Mouse (Mus musculus) gastrocnemius, postnatal 14 days (tissue): ENCODE data around the gene Gmfb. TPM values are rescaled to one million over a fixed set of nuclear protein-coding genes. Genes with fewer than 3 reads are reported as not detected.
"Not testable (repeated sequence)": the region's sequence is repeated elsewhere in the genome, so short reads cannot be mapped to it uniquely, and the experiment has no call there.

ENCODE experiments used
- DNase-seq: peaks from one replicate; pipeline ENCODE4 v3.0.0; 2021; ENCODE audit warnings: mixed read lengths
- intact Hi-C: fragments of 180-260 bp; cut with DNase I; formaldehyde crosslinking; loops from one replicate; pipeline ENCODE4 v1.15.1; 2025; ENCODE audit warnings: low total_unique reads
- long read RNA-seq, 2 experiments: library from polyadenylated mRNA; stranded (forward); transcript quantifications; one replicate each; pipeline ENCODE4 v2.0.0; 2021
- total RNA-seq, 2 experiments: library from RNA; stranded (reverse); gene quantifications; 2 replicates each; pipeline ENCODE4 v1.2.3; 2021

Gene Gmfb
- 10 to 100 TPM; 24.7 to 27.9 TPM for total RNA-seq
- long read RNA-seq, experiment 1, full-length matches to known transcripts, result 21 of 26 reads
- long read RNA-seq, experiment 1, partial matches to known transcripts, result 1 of 26 reads
- long read RNA-seq, experiment 1, other reads (novel, unspliced or antisense), result 4 of 26 reads
- long read RNA-seq, experiment 2, full-length matches to known transcripts, result 23 of 25 reads
- long read RNA-seq, experiment 2, partial matches to known transcripts, result 0 of 25 reads
- long read RNA-seq, experiment 2, other reads (novel, unspliced or antisense), result 2 of 25 reads

- intact Hi-C loops, result no loop called here
These were observed at the start of gene Gmfb for GRCm38 (mm10) chr14:46821873-46822716. Gmfb (minus strand) TSS chr14:46822242.

DNA sequence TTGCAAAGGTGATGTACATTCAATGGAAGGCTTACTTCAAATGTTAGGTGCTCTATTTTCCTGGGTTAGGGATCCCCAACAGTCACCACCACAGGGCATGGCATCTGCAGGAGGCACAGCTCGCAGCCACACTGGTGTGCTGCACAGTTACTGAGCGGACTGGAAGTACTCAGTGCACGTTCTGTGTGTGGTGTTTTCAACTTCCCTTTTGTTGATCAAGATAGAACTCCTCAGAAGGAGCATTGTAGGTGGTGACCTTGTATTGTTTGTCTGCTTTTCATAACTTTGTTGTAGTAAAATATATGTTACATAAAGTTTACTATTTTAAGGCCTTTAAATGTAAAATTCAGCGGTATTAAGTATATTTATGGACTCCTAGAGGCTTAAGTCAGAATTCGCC, 40.9 kb upstream of the Gmfb start:
- no peak for DNase-seq
- intact Hi-C loops, result no loop called here

More at GRCm38 (mm10) chr14:46821873-46822716, at the start of gene Gmfb:
- peak; percentile 96 for DNase-seq

DNA sequence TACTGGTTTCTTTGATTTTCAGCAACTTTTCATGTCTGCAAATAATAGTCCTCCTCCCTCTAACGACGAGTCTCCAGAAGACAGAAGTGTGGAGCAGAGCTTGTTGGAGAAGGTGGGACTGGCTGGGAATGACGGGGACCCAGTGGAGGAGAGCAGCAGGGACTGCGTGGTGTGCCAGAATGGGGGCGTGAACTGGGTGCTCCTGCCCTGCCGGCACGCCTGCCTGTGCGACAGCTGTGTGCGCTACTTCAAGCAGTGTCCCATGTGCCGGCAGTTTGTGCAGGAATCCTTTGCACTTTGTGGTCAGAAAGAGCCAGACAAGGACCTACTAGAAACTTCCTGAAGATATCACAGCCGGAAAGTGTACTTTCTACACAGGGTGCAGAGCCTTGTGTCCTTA, 31.6 kb upstream of the Gmfb start:
- intact Hi-C loops, result no loop called here
- peak; percentile 20 for DNase-seq

DNA sequence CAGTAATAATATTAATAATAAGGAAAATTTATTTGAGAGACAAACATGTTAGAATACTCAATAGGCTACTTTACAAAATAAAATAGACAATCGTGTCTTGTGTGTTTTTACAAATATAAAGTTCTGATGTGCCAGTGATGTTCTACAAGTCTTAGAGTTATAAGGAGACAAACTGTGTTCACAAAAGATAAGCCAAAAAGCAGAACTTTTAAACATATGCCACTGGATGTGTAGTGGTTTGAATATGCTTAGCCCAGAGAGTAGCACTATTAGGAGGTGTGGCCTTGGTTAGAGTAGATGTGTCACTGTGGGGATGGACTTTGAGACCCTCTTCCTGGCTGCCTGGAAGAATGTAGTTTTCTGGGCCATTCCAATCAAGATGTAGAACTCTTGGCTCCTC, 27.7 kb upstream of the Gmfb start:
- no peak for DNase-seq
- intact Hi-C loops, result no loop called here

GRCm38 (mm10) chr14:46848736-46849135, 26.7 kb upstream of the Gmfb start:
- intact Hi-C loops, result no loop called here
- no peak for DNase-seq

DNA sequence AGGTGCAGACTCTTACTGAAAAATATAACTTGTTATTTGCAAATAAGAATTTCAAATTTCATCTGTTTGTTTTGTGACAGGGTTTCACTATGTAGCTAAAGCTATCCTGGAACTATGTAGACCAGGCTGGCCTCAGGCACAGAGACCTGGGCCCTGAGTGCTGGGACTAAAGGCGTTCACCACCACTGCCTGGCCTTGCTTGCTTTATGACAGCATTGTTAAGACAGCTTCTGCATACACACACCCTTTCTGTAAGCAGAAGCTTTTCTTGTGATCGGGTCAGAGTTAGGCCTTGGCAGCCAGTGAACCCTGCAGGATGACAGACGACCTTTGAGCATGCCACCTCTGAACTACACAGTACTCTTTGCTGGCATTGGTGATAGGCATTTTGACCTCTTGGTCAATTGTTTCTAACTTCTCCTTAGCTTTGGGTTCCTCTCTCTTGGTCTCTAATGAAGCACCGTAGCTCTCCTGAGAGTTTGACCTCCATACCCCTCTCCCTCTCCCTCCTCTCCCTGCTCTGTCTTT, 26.1 kb upstream of the Gmfb start:
- intact Hi-C loops, result no loop called here
- no peak for DNase-seq

DNA sequence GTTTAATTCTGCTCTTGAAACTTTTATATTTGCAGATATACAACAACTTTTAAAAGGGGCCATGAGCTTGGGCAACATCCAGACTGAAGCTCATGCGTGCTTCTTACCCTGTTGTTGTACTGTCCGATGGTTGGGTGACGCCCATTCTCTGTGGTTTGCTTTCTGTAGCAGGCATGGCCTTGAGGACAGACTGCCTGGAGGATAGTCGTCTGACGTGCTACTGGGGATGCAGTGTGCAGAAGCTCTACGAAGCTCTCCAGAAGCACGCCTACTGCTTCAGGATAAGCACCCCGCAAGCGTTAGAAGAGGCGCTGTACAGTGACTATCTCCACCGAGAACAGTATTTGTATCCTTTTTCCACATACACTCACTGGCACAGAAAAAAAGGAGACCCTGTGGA, 23.7 kb upstream of the Gmfb start:
- no peak for DNase-seq
- intact Hi-C loops, result no loop called here

DNA sequence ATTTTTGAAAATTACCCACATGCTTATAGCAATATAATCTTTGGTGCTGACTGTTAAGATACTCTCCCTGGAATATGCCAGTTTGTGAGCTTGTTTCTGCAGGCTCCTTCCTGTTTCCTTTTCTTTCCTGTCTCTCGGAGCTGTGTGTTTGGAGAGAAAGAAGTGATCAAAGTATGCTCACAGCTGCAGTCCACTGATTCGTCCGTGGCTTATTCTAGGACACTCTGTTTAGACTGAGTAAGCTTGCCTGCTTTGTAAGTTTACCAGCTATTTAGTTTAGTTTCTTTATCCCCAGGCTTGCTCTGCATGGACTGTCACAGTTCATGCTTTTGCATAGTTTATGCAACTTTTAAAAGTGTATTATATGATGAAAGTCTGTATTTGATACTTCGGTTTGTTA, 17.3 kb upstream of the Gmfb start:
- intact Hi-C loops, result no loop called here
- no peak for DNase-seq

GRCm38 (mm10) chr14:46832354-46833272, 10.6 kb upstream of the Gmfb start:
- peak; percentile 44 for DNase-seq
- intact Hi-C loops, result no loop called here

GRCm38 (mm10) chr14:46831837-46832333, 9.8 kb upstream of the Gmfb start, which contains the start of gene Cgrrf1:
Cgrrf1 (plus strand) TSS chr14:46832125.
- intact Hi-C loops, result no loop called here
- DNase-seq, result peak; percentile 97

DNA sequence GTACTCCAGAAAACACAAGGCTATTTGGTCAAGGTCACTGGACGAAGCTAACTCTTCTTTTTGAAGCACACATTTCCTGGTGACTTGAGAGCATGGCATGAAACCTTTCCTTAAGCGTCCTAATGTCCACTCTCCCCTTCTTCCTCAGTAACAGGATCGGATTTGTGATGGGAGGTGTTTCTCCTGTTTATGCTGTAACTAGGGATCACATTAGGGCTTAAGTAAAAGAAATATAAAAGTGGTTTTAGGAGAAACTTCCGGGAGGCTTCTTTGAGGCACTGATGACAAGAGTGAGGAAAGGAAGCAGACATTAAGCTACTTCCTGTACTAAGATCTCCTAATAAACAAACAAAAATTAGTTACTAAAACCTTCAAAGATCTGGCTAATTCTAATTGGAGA, 9.3 kb upstream of the Gmfb start:
- no peak for DNase-seq
- intact Hi-C loops, result no loop called here

DNA sequence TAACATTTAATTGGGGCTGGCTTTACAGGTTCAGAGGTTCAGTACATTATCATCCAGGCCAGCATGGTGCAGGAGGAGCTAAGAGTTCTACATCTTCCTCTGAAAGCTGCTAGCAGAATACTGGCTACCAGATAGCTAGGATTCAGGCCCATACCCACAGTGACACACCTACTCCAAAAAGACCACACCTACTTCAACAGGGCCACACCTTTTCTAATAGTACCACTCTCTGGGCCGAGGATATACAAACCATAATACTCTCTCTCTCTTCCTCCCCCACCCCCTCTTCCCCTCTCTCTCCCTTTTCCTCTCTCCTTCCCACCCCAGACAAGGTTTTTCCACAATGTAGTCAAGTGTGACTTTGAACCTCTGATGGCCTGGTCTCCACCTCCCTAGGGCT, 5.4 kb upstream of the Gmfb start:
- intact Hi-C loops, result no loop called here
- no peak for DNase-seq

DNA sequence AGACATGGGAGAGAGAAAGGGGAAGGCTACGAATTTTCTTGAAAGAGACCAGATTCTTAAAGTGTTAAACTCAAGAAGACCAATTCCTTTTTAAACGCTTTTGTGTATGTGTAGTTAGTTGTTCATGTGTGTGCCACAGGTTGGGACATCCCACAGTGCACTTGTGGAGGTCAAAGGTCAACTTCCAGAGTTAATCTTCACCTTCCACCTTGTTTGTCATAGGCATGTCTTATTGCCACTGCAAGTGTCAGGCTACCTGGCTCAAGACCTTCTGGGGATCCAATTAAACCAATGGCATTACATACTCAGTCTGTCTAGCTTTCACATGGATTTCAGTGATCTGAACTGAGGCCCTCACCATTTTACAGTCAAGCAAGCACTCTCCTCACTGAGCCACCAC, 2.0 kb upstream of the Gmfb start:
- DNase-seq, result no peak
- intact Hi-C loops, result no loop called here

DNA sequence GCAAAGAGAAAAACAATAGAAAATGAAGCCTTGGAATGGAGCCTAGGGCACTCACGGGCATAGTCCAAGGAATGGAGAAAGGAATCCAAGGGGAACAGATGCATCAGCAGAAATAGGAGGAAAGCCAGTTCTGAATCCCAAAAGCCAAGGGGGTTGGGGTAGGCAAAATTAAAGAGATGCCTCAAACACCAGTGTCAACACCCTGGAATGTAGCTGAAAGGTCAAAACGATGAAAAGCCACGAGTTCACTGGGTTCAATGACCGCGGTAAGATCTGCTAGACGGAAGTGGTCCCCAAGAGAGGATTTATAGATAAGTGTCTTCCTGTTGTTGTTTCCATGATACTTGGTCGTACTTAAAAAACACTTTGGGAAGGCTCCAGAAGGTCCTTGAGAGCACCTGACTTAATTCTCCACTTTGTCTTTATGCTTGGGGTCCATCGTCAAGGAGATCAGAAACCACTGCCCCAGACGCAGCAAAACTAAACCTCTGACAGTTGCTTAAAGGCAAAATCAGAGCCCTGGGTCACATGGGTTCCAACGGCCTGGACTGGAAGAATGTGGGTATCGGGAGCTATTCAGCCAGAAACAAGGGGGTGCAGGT, 670 bp downstream of the Gmfb start:
- DNase-seq, result no peak
- intact Hi-C loops, result no loop called here

DNA sequence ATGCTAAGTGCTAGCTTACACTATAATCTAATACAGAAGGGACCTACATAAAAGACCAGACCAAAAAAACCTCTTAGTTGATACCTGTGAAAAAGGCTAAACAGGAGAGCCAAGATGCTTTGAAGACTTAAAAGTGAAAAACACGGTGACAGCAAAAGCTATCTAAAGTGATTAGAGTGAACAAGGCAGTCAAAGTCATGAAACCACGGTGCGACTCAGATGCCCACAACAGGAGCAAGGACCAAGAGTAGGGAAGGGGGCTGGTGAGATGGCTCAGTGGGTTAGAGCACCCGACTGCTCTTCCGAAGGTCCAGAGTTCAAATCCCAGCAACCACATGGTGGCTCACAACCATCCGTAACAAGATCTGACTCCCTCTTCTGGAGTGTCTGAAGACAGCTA, 2.1 kb downstream of the Gmfb start:
- DNase-seq, intact Hi-C loops: not testable (repeated sequence)

DNA sequence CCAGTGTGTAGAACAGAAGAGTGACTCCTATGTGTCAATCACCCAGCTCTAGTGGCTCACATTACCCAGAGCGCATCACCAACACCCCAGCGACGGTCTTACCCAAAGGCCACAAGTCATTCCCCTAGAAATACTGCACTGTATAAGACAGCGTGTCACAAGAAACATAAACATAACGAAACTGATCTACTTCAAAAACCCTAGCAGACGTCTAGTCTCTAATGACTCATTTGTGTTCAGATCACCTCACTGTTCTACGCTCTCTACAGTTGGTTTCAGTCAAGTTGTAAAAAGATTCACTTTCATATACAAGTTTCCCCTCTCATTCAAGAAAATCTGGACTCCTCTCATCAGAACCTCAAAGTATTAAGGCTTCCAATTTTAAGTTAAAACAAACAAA, 3.3 kb downstream of the Gmfb start:
- DNase-seq, result no peak

DNA sequence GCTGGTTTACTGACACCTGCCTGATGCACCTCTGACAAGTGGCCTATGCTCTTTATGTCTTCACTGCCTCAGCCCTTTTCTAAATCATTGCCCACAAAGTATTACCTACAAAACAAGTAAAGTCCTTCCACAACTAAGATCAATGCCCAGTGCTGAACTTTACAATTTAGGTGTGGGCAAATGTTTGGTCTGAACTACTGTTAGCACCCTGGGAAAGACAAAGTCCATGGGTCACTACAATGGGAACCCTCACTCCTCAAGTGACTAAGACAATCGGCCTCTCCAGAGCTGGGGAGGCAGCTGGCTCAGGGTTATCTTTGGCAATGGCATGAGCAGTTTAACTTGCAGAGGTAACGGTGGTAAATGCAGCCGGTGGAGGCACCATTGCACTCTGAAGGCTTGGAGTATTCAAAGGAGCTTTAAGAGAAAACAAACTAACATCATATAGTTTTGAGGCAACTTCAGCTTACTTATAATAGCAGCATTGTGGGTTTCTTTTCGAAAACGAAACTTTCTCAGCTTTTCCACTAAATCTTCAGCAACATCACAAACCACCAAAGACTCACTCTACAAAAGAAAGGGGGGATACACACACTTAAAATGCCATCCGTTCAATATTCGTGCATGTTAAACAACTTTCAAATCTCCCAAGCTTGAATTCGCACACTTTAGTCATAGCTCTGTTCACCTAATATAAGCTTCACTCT, 5.0 kb downstream of the Gmfb start:
- DNase-seq, result no peak
- intact Hi-C loops, result no loop called here

More for the DNA sequence above, 3.3 kb downstream of the Gmfb start:
- intact Hi-C loops, result no loop called here

GRCm38 (mm10) chr14:46815640-46816039, 6.4 kb downstream of the Gmfb start:
- intact Hi-C loops, result no loop called here
- no peak for DNase-seq

- DNase-seq, result no peak
- intact Hi-C loops, result no loop called here
These were observed 14.1 kb downstream of the Gmfb start for GRCm38 (mm10) chr14:46807927-46808326.
